Mouse (Mus musculus): ENCODE results near the gene Cfap52. TPM values are rescaled to one million over a fixed set of nuclear protein-coding genes. Genes with fewer than 3 reads are reported as not detected.

Cfap52 gene
- polyA plus RNA-seq, 1 experiment from 2014 or later: 3.9 TPM

GRCm38 (mm10) chr11:67999629-68000028 lies 34.2 kb upstream of the Cfap52 start:
- Histone ChIP-seq H3K4me3 (replicated peaks; ENCODE audit: low read depth, low read length) (no peak overlapping the region), H3K4me1 (replicated peaks; ENCODE audit: insufficient read depth, low read length) (no peaks in the 10 kb centered on the region), H3K9ac (ENCODE audit: low read depth, low read length) (no peak overlapping the region), H3K27me3 (ENCODE audit: insufficient read depth, low read length) (no peaks in the 10 kb centered on the region), H3K9me3 (replicated peaks; ENCODE audit: low read length) (no peaks in the 10 kb centered on the region), H3K27ac (no peak overlapping the region), H3K4me2 (ENCODE audit: low read length) (no peak overlapping the region), H3K36me3 (ENCODE audit: insufficient read depth, low read length) (no peaks in the 10 kb centered on the region)
- WGBS: 67% methylated on average over 5 of the region's 5 CpGs
- DNase-seq (ENCODE audit: low spot score): peak; percentile 68
- no peak for ATAC-seq (replicated peaks; ENCODE audit: low FRiP score, low read depth)
- peak; percentile 69 for TF ChIP-seq CTCF (IDR thresholded peaks at IDR 0.05; ENCODE audit: low read depth)

- no peak for TF ChIP-seq CTCF (IDR thresholded peaks at IDR 0.05; ENCODE audit: low read depth)
- no peaks in the 10 kb centered on the region for H3K4me1 ChIP-seq (replicated peaks; ENCODE audit: insufficient read depth, low read length)
- H3K27ac ChIP-seq: no peak overlapping the region
- no peak for DNase-seq (ENCODE audit: low spot score)
- H3K4me3 ChIP-seq (replicated peaks; ENCODE audit: low read depth, low read length): no peak overlapping the region
- ATAC-seq (replicated peaks; ENCODE audit: low FRiP score, low read depth): no peak
- H3K27me3 ChIP-seq (ENCODE audit: insufficient read depth, low read length): no peaks in the 10 kb centered on the region
- H3K36me3 ChIP-seq (ENCODE audit: insufficient read depth, low read length): no peaks in the 10 kb centered on the region
- H3K4me2 ChIP-seq (ENCODE audit: low read length): no peak overlapping the region
- no peak overlapping the region for H3K9ac ChIP-seq (ENCODE audit: low read depth, low read length)
- H3K9me3 ChIP-seq (replicated peaks; ENCODE audit: low read length): no peaks in the 10 kb centered on the region
- 82% methylated on average over 3 of the region's 3 CpGs for WGBS
Measured at GRCm38 (mm10) chr11:67998905-67999304, 33.5 kb upstream of the Cfap52 start.

- H3K4me1 ChIP-seq (replicated peaks; ENCODE audit: insufficient read depth, low read length): no peaks in the 10 kb centered on the region
- no peaks in the 10 kb centered on the region for H3K36me3 ChIP-seq (ENCODE audit: insufficient read depth, low read length)
- no peak overlapping the region for H3K9ac ChIP-seq (ENCODE audit: low read depth, low read length)
- no peak overlapping the region for H3K27ac ChIP-seq
- H3K9me3 ChIP-seq (replicated peaks; ENCODE audit: low read length): no peaks in the 10 kb centered on the region
- no peak overlapping the region for H3K4me3 ChIP-seq (replicated peaks; ENCODE audit: low read depth, low read length)
- WGBS: 80% methylated on average over 4 of the region's 4 CpGs
- ATAC-seq (replicated peaks; ENCODE audit: low FRiP score, low read depth) (no peak), DNase-seq (ENCODE audit: low spot score) (no peak)
- TF ChIP-seq CTCF (IDR thresholded peaks at IDR 0.05; ENCODE audit: low read depth): no peak
- no peak overlapping the region for H3K4me2 ChIP-seq (ENCODE audit: low read length)
- H3K27me3 ChIP-seq (ENCODE audit: insufficient read depth, low read length): no peaks in the 10 kb centered on the region
Measured at GRCm38 (mm10) chr11:67995965-67996364, 30.5 kb upstream of the Cfap52 start.

- Histone ChIP-seq H3K27me3 (ENCODE audit: insufficient read depth, low read length) (no peaks in the 10 kb centered on the region), H3K9ac (ENCODE audit: low read depth, low read length) (no peak overlapping the region), H3K36me3 (ENCODE audit: insufficient read depth, low read length) (peaks cover 4% of the 10 kb centered on the region; the same call in 1 of the 2 replicates), H3K27ac (no peak overlapping the region), H3K4me2 (ENCODE audit: low read length) (no peak overlapping the region), H3K4me3 (replicated peaks; ENCODE audit: low read depth, low read length) (no peak overlapping the region), H3K9me3 (replicated peaks; ENCODE audit: low read length) (no peaks in the 10 kb centered on the region), H3K4me1 (replicated peaks; ENCODE audit: insufficient read depth, low read length) (no peaks in the 10 kb centered on the region)
- ATAC-seq (replicated peaks; ENCODE audit: low FRiP score, low read depth) (no peak), DNase-seq (ENCODE audit: low spot score) (no peak)
- 70% methylated on average over 4 of the region's 4 CpGs for WGBS
- TF ChIP-seq CTCF (IDR thresholded peaks at IDR 0.05; ENCODE audit: low read depth): no peak
Measured at GRCm38 (mm10) chr11:67991240-67991639, 25.8 kb upstream of the Cfap52 start.

GRCm38 (mm10) chr11:67983564-67983963 lies 18.1 kb upstream of the Cfap52 start:
- no peak overlapping the region for H3K27ac ChIP-seq
- TF ChIP-seq CTCF (IDR thresholded peaks at IDR 0.05; ENCODE audit: low read depth): no peak
- H3K9me3 ChIP-seq (replicated peaks; ENCODE audit: low read length): no peaks in the 10 kb centered on the region
- no peak overlapping the region for H3K4me2 ChIP-seq (ENCODE audit: low read length)
- no peaks in the 10 kb centered on the region for H3K27me3 ChIP-seq (ENCODE audit: insufficient read depth, low read length)
- no peak overlapping the region for H3K9ac ChIP-seq (ENCODE audit: low read depth, low read length)
- DNase-seq (ENCODE audit: low spot score) (peak; percentile 41), ATAC-seq (replicated peaks; ENCODE audit: low FRiP score, low read depth) (no peak)
- peaks cover 4% of the 10 kb centered on the region for H3K36me3 ChIP-seq (ENCODE audit: insufficient read depth, low read length)
- no peak overlapping the region for H3K4me3 ChIP-seq (replicated peaks; ENCODE audit: low read depth, low read length)
- WGBS: 43% methylated on average over 6 of the region's 6 CpGs
- H3K4me1 ChIP-seq (replicated peaks; ENCODE audit: insufficient read depth, low read length): no peaks in the 10 kb centered on the region

GRCm38 (mm10) chr11:67975252-67975651 lies 9.8 kb upstream of the Cfap52 start:
- no peaks in the 10 kb centered on the region for H3K4me1 ChIP-seq (replicated peaks; ENCODE audit: insufficient read depth, low read length)

GRCm38 (mm10) chr11:67973225-67973624 lies 7.8 kb upstream of the Cfap52 start:
- Histone ChIP-seq H3K4me3 (replicated peaks; ENCODE audit: low read depth, low read length) (no peak overlapping the region), H3K27me3 (ENCODE audit: insufficient read depth, low read length) (no peaks in the 10 kb centered on the region), H3K4me1 (replicated peaks; ENCODE audit: insufficient read depth, low read length) (no peaks in the 10 kb centered on the region), H3K4me2 (ENCODE audit: low read length) (no peak overlapping the region), H3K9me3 (replicated peaks; ENCODE audit: low read length) (no peaks in the 10 kb centered on the region), H3K27ac (no peak overlapping the region), H3K36me3 (ENCODE audit: insufficient read depth, low read length) (0 out of 2 replicates have a peak, but pooled peaks cover 14% of the 10 kb centered on the region), H3K9ac (ENCODE audit: low read depth, low read length) (no peak overlapping the region)
- no peak for TF ChIP-seq CTCF (IDR thresholded peaks at IDR 0.05; ENCODE audit: low read depth)
- no peak for DNase-seq (ENCODE audit: low spot score)
- ATAC-seq (replicated peaks; ENCODE audit: low FRiP score, low read depth): no peak
- 82% methylated on average over 5 of the region's 5 CpGs for WGBS

More at GRCm38 (mm10) chr11:67975252-67975651, 9.8 kb upstream of the Cfap52 start:
- Histone ChIP-seq H3K4me3 (replicated peaks; ENCODE audit: low read depth, low read length) (no peak overlapping the region), H3K4me2 (ENCODE audit: low read length) (no peak overlapping the region), H3K9me3 (replicated peaks; ENCODE audit: low read length) (no peaks in the 10 kb centered on the region), H3K27me3 (ENCODE audit: insufficient read depth, low read length) (no peaks in the 10 kb centered on the region), H3K9ac (ENCODE audit: low read depth, low read length) (no peak overlapping the region), H3K27ac (no peak overlapping the region), H3K36me3 (ENCODE audit: insufficient read depth, low read length) (0 out of 2 replicates have a peak, but pooled peaks cover 14% of the 10 kb centered on the region)
- DNase-seq (ENCODE audit: low spot score) (peak; percentile 74), ATAC-seq (replicated peaks; ENCODE audit: low FRiP score, low read depth) (no peak)
- TF ChIP-seq CTCF (IDR thresholded peaks at IDR 0.05; ENCODE audit: low read depth): peak; percentile 61
- WGBS: 6% methylated on average over 2 of the region's 2 CpGs
